Mouse (Mus musculus) lung, embryonic 15.5 days (tissue): Measurements from ENCODE around the gene Olfr1451. TPM values are rescaled to one million over a fixed set of nuclear protein-coding genes. Genes with fewer than 3 reads are reported as not detected.
"Not testable (repeated sequence)": the region's sequence is repeated elsewhere in the genome, so short reads cannot be mapped to it uniquely, and the experiment has no call there.

Source experiments
- ATAC-seq: fragments of 200-750 bp; cut with Nextera tagmentation; 2 replicates; pipeline ENCODE4 v1.8.0; 2017; ENCODE audit warnings: moderate number of reproducible peaks, borderline replicate concordance; ENCODE audit not compliant: low FRiP score, low TSS enrichment; ENCODE audit errors: extremely low read depth
- H3K27ac ChIP-seq: fragments of 300-500 bp; sonication (generic); 2 replicates; pipeline ENCODE4 v1.5.1; 2015; ENCODE audit warnings: moderate library complexity, mild to moderate bottlenecking, inconsistent platforms
- H3K27me3 ChIP-seq: fragments of 300-500 bp; sonication (generic); 2 replicates; pipeline ENCODE4 v1.6.1; 2015; ENCODE audit warnings: inconsistent platforms
- H3K36me3 ChIP-seq: fragments of 300-500 bp; sonication (generic); 2 replicates; pipeline ENCODE4 v1.6.1; 2015; ENCODE audit warnings: inconsistent platforms
- H3K4me1 ChIP-seq: fragments of 300-500 bp; sonication (generic); 2 replicates; pipeline ENCODE4 v1.6.1; 2015; ENCODE audit warnings: inconsistent platforms
- H3K4me2 ChIP-seq: fragments of 300-500 bp; sonication (generic); 2 replicates; pipeline ENCODE4 v1.6.1; 2015; ENCODE audit warnings: inconsistent platforms, mild to moderate bottlenecking, moderate library complexity
- H3K4me3 ChIP-seq: fragments of 300-500 bp; sonication (generic); 2 replicates; pipeline ENCODE4 v1.5.1; 2015; ENCODE audit warnings: mild to moderate bottlenecking, inconsistent platforms
- H3K9ac ChIP-seq: fragments of 300-500 bp; sonication (generic); 2 replicates; pipeline ENCODE4 v1.6.1; 2015; ENCODE audit warnings: inconsistent platforms
- H3K9me3 ChIP-seq: fragments of 300-500 bp; sonication (generic); 2 replicates; pipeline ENCODE4 v1.6.1; 2016; ENCODE audit warnings: inconsistent platforms
- WGBS: fragments of 180-500 bp; shearing (Covaris S2); methylation state at CpG from one replicate; pipeline ENCODE4 v1.1.7; 2015; 5-methylcytosine and 5-hydroxymethylcytosine counted together
- polyA plus RNA-seq: library from polyadenylated mRNA; unstranded; fragments of >200 nt; fragmentation: Nextera tagmentation; extraction: Ambion mirVana; gene quantifications from 2 replicates; pipeline ENCODE4 v1.2.1, GENCODE M21; 2015

Olfr1451 gene
- not detected in 2 replicates for polyA plus RNA-seq

- Histone ChIP-seq H3K9ac (no peak within 1 kb of the TSS), H3K4me1 (no peaks in the 10 kb centered on the region), H3K9me3 (no peaks in the 10 kb centered on the region), H3K36me3 (no peaks in the 10 kb centered on the region), H3K27ac (no peak within 1 kb of the TSS), H3K4me3 (no peak within 1 kb of the TSS), H3K4me2 (no peak within 1 kb of the TSS), H3K27me3 (no peaks in the 10 kb centered on the region)
- WGBS = 59% methylated on average over 2 of the region's 2 CpGs
- ATAC-seq = no peak
These were observed at the start of gene Olfr1451 for GRCm38 (mm10) chr19:12994714-12995113. Gene Olfr1451, plus strand, starts transcription at chr19:12995014.

GRCm38 (mm10) chr19:12949958-12950357, 44.9 kb upstream of the Olfr1451 start, which contains the start of gene Olfr1450:
Gene Olfr1450, plus strand, starts transcription at chr19:12950258.
- Histone ChIP-seq H3K4me1 (no peaks in the 10 kb centered on the region), H3K4me2 (no peak within 1 kb of the TSS), H3K9ac (no peak within 1 kb of the TSS), H3K27ac (no peak within 1 kb of the TSS), H3K9me3 (no peaks in the 10 kb centered on the region), H3K27me3 (no peaks in the 10 kb centered on the region), H3K4me3 (no peak within 1 kb of the TSS), H3K36me3 (no peaks in the 10 kb centered on the region)
- ATAC-seq = no peak
- 78% methylated on average over 1 of the region's 1 CpGs for WGBS

- not testable (repeated sequence) for H3K27me3 ChIP-seq, H3K9me3 ChIP-seq, H3K36me3 ChIP-seq, ATAC-seq, H3K27ac ChIP-seq, H3K4me2 ChIP-seq, H3K4me1 ChIP-seq, H3K4me3 ChIP-seq, H3K9ac ChIP-seq
- WGBS = 78% methylated on average over 5 of the region's 5 CpGs
These were observed 24.7 kb upstream of the Olfr1451 start for GRCm38 (mm10) chr19:12970082-12970481.

- H3K27ac ChIP-seq, H3K9me3 ChIP-seq, H3K4me1 ChIP-seq, ATAC-seq, H3K9ac ChIP-seq, H3K27me3 ChIP-seq, H3K4me3 ChIP-seq, H3K4me2 ChIP-seq, H3K36me3 ChIP-seq: not testable (repeated sequence)
- 90% methylated on average over 4 of the region's 4 CpGs for WGBS
These were observed 2.5 kb upstream of the Olfr1451 start for GRCm38 (mm10) chr19:12992316-12992715.

GRCm38 (mm10) chr19:13028227-13028626, 33.4 kb downstream of the Olfr1451 start, which contains the start of gene Olfr1453:
Gene Olfr1453, minus strand, starts transcription at chr19:13028327.
- no peak within 1 kb of the TSS for H3K4me2 ChIP-seq
- H3K27ac ChIP-seq = no peak within 1 kb of the TSS
- no peak within 1 kb of the TSS for H3K9ac ChIP-seq
- no peaks in the 10 kb centered on the region for H3K36me3 ChIP-seq
- no peaks in the 10 kb centered on the region for H3K27me3 ChIP-seq
- WGBS = 43% methylated on average over 1 of the region's 1 CpGs
- H3K4me1 ChIP-seq = no peaks in the 10 kb centered on the region
- no peak for ATAC-seq
- H3K9me3 ChIP-seq = no peaks in the 10 kb centered on the region
- no peak within 1 kb of the TSS for H3K4me3 ChIP-seq

Other genes starting within 250 kb of the Olfr1451 start
- 1.2 and 1.3 TPM in 2 replicates for gene Cntf, start 229.4 kb upstream of the Olfr1451 start, polyA plus RNA-seq
- gene Zfp91, start 198.9 kb upstream of the Olfr1451 start, polyA plus RNA-seq = 14.1 and 14.7 TPM in 2 replicates
- gene Lpxn, start 198.8 kb upstream of the Olfr1451 start, polyA plus RNA-seq = 1.7 and 2.5 TPM in 2 replicates
- gene Gm5244, start 148.3 kb upstream of the Olfr1451 start, polyA plus RNA-seq = not detected in 2 replicates
- not detected in 2 replicates for gene Olfr1444, start 137.7 kb upstream of the Olfr1451 start, polyA plus RNA-seq
- gene Olfr1445, start 111.2 kb upstream of the Olfr1451 start, polyA plus RNA-seq = not detected in 2 replicates
- gene Olfr1446, start 101.5 kb upstream of the Olfr1451 start, polyA plus RNA-seq = not detected in 2 replicates
- not detected in 2 replicates for gene Olfr1447, start 91.3 kb upstream of the Olfr1451 start, polyA plus RNA-seq
- not detected in 2 replicates for gene Olfr1448, start 70.6 kb upstream of the Olfr1451 start, polyA plus RNA-seq
- gene Olfr1449, start 64.2 kb upstream of the Olfr1451 start, polyA plus RNA-seq = not detected in 2 replicates
- gene Olfr1450, start 44.8 kb upstream of the Olfr1451 start, polyA plus RNA-seq = not detected in 2 replicates
- not detected in 2 replicates for gene Olfr1453, start 33.3 kb downstream of the Olfr1451 start, polyA plus RNA-seq
- gene Olfr1454, start 65.6 kb downstream of the Olfr1451 start, polyA plus RNA-seq = not detected in 2 replicates
- not detected in 2 replicates for gene Olfr1457, start 102.9 kb downstream of the Olfr1451 start, polyA plus RNA-seq
- not detected in 2 replicates for gene Olfr1458, start 111.8 kb downstream of the Olfr1451 start, polyA plus RNA-seq
- not detected in 2 replicates for gene Olfr1459, start 154.5 kb downstream of the Olfr1451 start, polyA plus RNA-seq
- not detected in 2 replicates for gene Olfr1461, start 168.0 kb downstream of the Olfr1451 start, polyA plus RNA-seq
- not detected in 2 replicates for gene Olfr1462, start 190.7 kb downstream of the Olfr1451 start, polyA plus RNA-seq
- gene Olfr1463, start 236.3 kb downstream of the Olfr1451 start, polyA plus RNA-seq = not detected in 2 replicates